18 mouse cellular contexts compared by ENCODE assay signal in the genomic region with DNA sequence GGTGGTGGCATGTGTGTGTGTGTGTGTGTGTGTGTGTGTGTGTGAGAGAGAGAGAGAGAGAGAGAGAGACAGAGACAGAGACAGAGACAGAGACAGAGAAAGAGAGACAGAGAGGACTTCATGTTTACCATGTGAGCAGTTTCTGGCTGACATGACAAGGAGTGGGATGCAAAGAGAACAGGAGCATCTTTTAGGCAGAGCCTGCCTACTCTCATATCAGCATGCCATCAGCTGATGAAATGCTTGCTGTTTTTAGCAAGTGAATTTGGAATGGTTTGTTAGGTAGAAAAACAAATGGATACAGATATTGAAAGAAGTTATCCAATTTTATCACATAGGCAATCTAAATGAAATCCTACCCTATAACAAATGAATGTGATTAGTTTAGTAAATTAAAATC.
DNase-seq lines count a peak whose midpoint lies in the region.
"Had no signal": no experiment of that assay in that cellular context is flagged by ENCODE, and none has a peak within 500 bp of the region (broad histone marks: within the 10 kb centered on the region; RNA-seq: fewer than 3 reads in every experiment).

No protein-coding gene starts in this region.

- peak; percentile 1 to 19 for DNase-seq in frontal cortex, adult 2 months (ENCODE audit: extremely low spot score in 1 of 2, low spot score in 1 of 2)
- DNase-seq in frontal cortex, postnatal 14 days (ENCODE audit: low spot score in 2 of 2) = no peak
- DNase-seq in layer of hippocampus, adult 8-10 months (ENCODE audit: low spot score in 2 of 2) = peak; percentile 14 to 19
- DNase-seq in layer of hippocampus, postnatal 25 days (ENCODE audit: extremely low spot score in 1 of 2, low spot score in 1 of 2) = no peak
- peak; percentile 3 for DNase-seq in right cerebral cortex, adult 2 months (ENCODE audit: low spot score in 2 of 2)
- no peak for DNase-seq in right cerebral cortex, postnatal 10 days (ENCODE audit: low spot score in 2 of 2)
- peak; percentile 32 for DNase-seq in telencephalon, adult 2 months (ENCODE audit: low read depth, low spot score)
- no peak for DNase-seq in spleen, postnatal 14 days (ENCODE audit: low spot score in 2 of 2)
- DNase-seq: adrenal gland, postnatal 10 days; adrenal gland, postnatal 36 days; B cell, adult 2 months; cerebellum, adult 11 months; cerebellum, adult 2 months; cerebellum, postnatal 14 days; gastrocnemius, adult 2 months; gastrocnemius, postnatal 14 days; heart, adult 11 months; heart, postnatal 36 days had no signal

Comparison
In these comparisons a context has a peak if more than half of its experiments do, and no peak if none do; other contexts are left out.
1. DNase-seq: peak in frontal cortex, adult 2 months (2 of 2), layer of hippocampus, adult 8-10 months (2 of 2), right cerebral cortex, adult 2 months (2 of 2) and telencephalon, adult 2 months (single experiment); none in frontal cortex, postnatal 14 days (0 of 2), layer of hippocampus, postnatal 25 days (0 of 2), right cerebral cortex, postnatal 10 days (0 of 2) and spleen, postnatal 14 days (0 of 2).